ENCODE assay signal across 8 mouse cellular contexts in the genomic region with DNA sequence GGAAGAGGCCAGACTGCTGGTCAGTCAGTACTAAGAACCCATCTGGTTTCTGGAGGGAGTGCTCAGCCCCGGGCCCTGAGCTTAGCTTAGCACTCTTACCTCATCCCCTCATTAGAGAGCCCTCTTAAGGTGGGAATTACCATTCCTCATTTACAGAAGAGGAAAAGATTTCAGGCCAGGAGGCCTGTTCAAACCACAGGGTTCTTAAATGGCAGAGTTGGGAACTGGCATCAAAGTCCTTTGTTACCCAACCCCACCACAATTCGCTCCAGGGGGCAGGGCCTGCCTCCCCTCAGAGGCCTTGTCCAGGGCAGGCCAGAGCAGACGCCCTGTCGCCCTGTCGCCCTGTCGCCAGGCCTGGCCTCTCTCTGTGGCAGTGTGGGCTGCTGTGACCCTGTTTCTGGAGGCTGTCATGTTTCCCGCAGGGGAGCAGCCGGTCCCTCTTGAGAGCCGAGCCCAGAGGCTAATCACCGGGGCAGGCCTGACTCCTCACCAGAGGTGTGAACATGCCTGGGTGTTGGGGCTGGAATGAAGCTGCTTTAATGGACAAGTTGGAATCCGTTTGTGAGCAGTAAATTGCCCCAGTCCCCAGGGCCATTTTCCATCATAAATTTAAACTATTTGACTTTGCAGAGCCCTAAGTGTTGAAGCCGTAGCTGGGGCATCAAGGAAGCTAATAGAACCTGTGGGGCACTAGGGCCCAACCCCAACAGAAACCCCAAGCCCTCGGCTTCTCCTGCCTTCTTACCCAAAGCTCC.
DNase-seq lines count a peak whose midpoint lies in the region; ATAC-seq lines count a peak whose summit lies in the region.

No protein-coding gene starts in this region.

- 0 out of 2 replicates have a peak, but pooled peaks cover 4% of the 10 kb centered on the region for H3K9me3 ChIP-seq in heart, embryonic 10.5 days
- H3K9me3 ChIP-seq in lung, embryonic 16.5 days (ENCODE audit: control insufficient read depth, low read length): no peaks in the 10 kb centered on the region; the same call in 1 of the 2 replicates
- H3K9me3 ChIP-seq in intestine, embryonic 15.5 days: no peaks in the 10 kb centered on the region
- H3K9me3 ChIP-seq in stomach, embryonic 16.5 days (replicated peaks; ENCODE audit: control insufficient read depth, low read length): no peaks in the 10 kb centered on the region

- 27% methylated on average over 13 of the region's 13 CpGs for WGBS in heart, embryonic 10.5 days
- WGBS in lung, embryonic 16.5 days: 48% methylated on average over 13 of the region's 13 CpGs
- 58% methylated on average over 13 of the region's 13 CpGs for WGBS in intestine, embryonic 15.5 days
- 62% methylated on average over 13 of the region's 13 CpGs for WGBS in stomach, embryonic 16.5 days

- peaks cover 49% of the 10 kb centered on the region for H3K4me1 ChIP-seq in heart, embryonic 10.5 days
- peaks cover 17% of the 10 kb centered on the region for H3K4me1 ChIP-seq in lung, embryonic 16.5 days (replicated peaks; ENCODE audit: control insufficient read depth, insufficient read depth, low read length)
- H3K4me1 ChIP-seq in intestine, embryonic 15.5 days (replicated peaks): peaks cover 52% of the 10 kb centered on the region
- H3K4me1 ChIP-seq in stomach, embryonic 16.5 days (ENCODE audit: control insufficient read depth, insufficient read depth, low read length): peaks cover 39% of the 10 kb centered on the region

- ATAC-seq in lung, embryonic 16.5 days (ENCODE audit: low read depth): 0 out of 2 replicates have a peak, but pooled peaks have one; percentile 24
- no peak for ATAC-seq in intestine, embryonic 15.5 days
- no peak for ATAC-seq in stomach, embryonic 16.5 days (ENCODE audit: insufficient read depth, low FRiP score)

- H3K27me3 ChIP-seq in heart, embryonic 10.5 days (ENCODE audit: insufficient read depth, poor library complexity, severe bottlenecking): no peaks in the 10 kb centered on the region; the same call in 1 of the 2 replicates
- H3K27me3 ChIP-seq in lung, embryonic 16.5 days (ENCODE audit: control insufficient read depth, insufficient read depth, low read depth, low read length): no peaks in the 10 kb centered on the region
- no peaks in the 10 kb centered on the region for H3K27me3 ChIP-seq in intestine, embryonic 15.5 days (replicated peaks)
- H3K27me3 ChIP-seq in stomach, embryonic 16.5 days (ENCODE audit: control insufficient read depth, insufficient read depth, low read length): no peaks in the 10 kb centered on the region

- H3K9ac ChIP-seq in lung, embryonic 16.5 days (ENCODE audit: low read length): no peak overlapping the region
- no peak overlapping the region for H3K9ac ChIP-seq in intestine, embryonic 15.5 days
- H3K9ac ChIP-seq in stomach, embryonic 16.5 days (ENCODE audit: low read length): peak overlapping the region; percentile 40; the same call in 1 of the 2 replicates

- H3K36me3 ChIP-seq in heart, embryonic 10.5 days: no peaks in the 10 kb centered on the region
- H3K36me3 ChIP-seq in lung, embryonic 16.5 days (ENCODE audit: control insufficient read depth, insufficient read depth, low read length): no peaks in the 10 kb centered on the region
- H3K36me3 ChIP-seq in intestine, embryonic 15.5 days: no peaks in the 10 kb centered on the region
- no peaks in the 10 kb centered on the region for H3K36me3 ChIP-seq in stomach, embryonic 16.5 days (ENCODE audit: control insufficient read depth, insufficient read depth, low read length)

- peak; percentile 82 for DNase-seq in heart, embryonic 10.5 days (ENCODE audit: low spot score)
- DNase-seq in heart, adult 18-20 months: no peak
- no peak for DNase-seq in lung, postnatal 14 days
- no peak for DNase-seq in gastrocnemius, adult 18-20 months (ENCODE audit: low spot score)
- no peak for DNase-seq in testis, postnatal 10 days (ENCODE audit: low spot score)

- H3K4me2 ChIP-seq in lung, embryonic 16.5 days (ENCODE audit: low read depth, low read length): no peak overlapping the region
- no peak overlapping the region for H3K4me2 ChIP-seq in intestine, embryonic 15.5 days (replicated peaks)
- no peak overlapping the region for H3K4me2 ChIP-seq in stomach, embryonic 16.5 days (ENCODE audit: low read depth, low read length)

- H3K4me3 ChIP-seq in heart, embryonic 10.5 days: no peak overlapping the region
- H3K4me3 ChIP-seq in lung, embryonic 16.5 days (ENCODE audit: low read length): no peak overlapping the region
- H3K4me3 ChIP-seq in intestine, embryonic 15.5 days (replicated peaks): no peak overlapping the region
- H3K4me3 ChIP-seq in stomach, embryonic 16.5 days (replicated peaks; ENCODE audit: low read length): no peak overlapping the region

- H3K27ac ChIP-seq in heart, embryonic 10.5 days: peak overlapping the region; percentile 78
- no peak overlapping the region for H3K27ac ChIP-seq in lung, embryonic 16.5 days (ENCODE audit: low read length)
- H3K27ac ChIP-seq in intestine, embryonic 15.5 days: 0 out of 2 replicates have a peak overlapping the region, but pooled peaks have one; percentile 41
- peak overlapping the region; percentile 13; the same call in 1 of the 2 replicates for H3K27ac ChIP-seq in stomach, embryonic 16.5 days (ENCODE audit: low read length)
